Mouse (Mus musculus) c-Kit-positive CD71-negative TER-119-negative erythroid progenitor cells, embryonic 14.5 days (primary cell): ENCODE data around the gene Fam102b.

Experiments used
- DNase-seq: peaks from one replicate; pipeline ENCODE4 v3.0.0-alpha.2; 2013; ENCODE audit warnings: low read depth

The Fam102b gene

DNA sequence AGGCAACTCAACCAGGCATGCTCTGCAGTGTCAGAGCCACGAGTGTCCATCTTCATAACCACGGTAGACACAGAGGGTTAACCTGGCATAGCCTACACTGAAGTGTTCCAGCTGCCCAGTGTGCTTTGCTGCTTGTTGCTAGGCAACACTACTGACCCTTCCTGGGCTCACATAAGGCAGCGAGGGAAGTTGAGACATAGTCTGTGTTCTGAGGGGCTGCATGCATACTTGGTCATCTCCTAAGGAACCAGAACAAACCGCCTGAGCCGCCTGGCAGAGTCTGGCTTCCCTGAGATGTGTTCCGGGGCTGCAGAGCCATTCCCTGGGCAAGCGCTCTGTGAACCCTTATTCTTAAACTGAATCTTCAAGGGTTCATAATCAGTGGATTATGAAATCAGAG lies 66.2 kb downstream of the Fam102b start:
- DNase-seq: no peak

DNA sequence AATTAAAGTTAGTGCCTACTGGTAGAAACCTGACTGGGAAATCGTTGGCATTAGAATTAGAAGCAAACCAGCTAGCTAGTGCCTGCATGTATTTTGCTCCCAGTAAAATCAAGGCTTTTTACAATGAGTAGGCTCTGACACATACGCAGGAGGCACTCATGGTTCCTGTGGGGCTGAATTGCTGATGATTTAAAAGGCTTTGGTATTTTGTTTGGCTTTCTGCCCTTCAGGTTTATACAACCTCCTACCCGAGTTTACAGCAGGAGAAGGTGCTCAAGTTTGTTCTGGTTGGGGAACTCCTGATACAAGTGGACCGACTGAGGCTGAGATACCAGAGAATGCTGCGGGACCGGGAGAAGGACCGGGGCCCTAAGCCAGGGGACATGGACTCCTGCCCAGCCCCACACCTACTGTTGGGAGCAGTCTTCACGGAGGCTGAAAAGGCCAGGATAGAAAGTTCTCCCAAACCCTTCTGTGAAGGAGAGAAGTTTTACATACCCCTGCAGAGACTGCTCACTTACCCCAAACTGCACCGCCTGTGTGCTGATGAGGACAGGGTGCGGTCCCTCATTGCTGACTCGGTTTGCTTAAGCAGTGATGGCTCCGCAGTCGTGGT lies 67.6 kb downstream of the Fam102b start:
- no peak for DNase-seq

DNA sequence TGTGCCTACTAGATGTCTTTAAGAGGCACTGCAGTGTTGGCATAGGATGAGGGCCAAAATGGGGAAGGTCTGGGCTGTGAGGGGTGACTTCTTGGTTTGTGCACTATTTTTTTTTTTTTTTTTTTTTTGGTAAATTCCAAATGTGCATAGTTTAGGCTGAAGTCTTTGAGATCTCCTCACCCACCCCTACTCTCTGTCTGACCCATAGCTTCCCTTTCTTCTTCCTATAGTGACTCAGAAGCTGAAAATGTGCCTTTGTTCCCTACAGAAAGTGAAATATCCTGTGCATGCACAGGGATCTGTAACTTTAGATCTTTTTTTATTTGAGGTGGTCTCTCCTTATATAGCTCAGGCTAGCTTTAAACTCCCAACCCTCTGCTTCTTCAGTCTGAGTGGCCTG lies 69.4 kb downstream of the Fam102b start:
- no peak for DNase-seq

DNA sequence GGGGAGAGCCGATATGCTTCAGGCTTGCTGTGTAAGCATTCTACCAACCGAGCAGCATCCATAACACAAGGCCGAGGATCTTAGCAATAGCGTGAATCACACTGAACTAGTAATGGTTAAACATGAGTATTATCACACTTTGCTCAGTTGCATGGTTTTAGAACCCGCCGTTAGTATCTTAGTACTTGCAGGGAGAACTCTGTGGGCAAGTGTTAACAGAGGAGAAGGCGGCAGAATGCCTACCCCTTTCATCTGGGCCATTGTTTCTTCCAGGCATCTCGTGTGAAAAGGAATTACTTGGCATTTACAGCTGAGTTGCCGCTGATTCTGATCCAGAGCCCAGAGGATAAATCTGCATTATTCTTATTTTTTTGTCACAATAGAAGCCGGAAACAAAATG lies 86.4 kb downstream of the Fam102b start:
- DNase-seq: no peak

DNA sequence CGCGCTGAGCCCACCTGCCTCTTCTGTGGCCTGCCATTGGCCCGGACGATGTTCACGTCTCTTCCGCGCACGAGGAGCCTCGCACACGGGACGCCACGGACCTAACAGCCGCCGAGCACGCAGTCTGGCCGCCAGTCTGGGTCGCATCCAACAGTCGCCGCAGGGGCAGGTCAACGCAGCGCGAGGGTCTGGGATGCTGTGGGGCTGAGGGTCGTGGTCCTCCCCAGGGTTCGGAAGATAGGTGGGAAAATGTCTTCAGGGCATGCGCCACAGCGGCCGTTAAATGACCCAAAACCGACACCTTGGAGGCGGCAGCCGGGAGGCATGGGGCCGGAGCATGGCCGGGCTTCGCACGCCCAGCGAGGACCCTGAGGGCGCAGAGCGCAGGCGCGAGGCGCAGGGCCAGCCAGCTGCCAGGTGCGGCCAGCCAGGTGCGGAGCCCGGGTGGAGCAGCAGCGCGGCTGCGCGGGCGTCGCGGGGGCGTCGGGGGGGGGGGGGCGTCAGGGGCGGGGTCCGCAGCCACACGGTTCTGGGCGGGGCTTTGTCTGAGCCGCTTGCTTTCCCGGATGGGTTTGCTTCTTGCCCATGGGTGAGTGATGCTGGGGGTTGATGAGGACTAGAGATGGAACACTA lies 87.3 kb downstream of the Fam102b start, which contains the start of gene Gm9857:
Gene Gm9857, minus strand, starts transcription at position 445 of the 633 bp plus-strand sequence.
- DNase-seq: no peak

DNA sequence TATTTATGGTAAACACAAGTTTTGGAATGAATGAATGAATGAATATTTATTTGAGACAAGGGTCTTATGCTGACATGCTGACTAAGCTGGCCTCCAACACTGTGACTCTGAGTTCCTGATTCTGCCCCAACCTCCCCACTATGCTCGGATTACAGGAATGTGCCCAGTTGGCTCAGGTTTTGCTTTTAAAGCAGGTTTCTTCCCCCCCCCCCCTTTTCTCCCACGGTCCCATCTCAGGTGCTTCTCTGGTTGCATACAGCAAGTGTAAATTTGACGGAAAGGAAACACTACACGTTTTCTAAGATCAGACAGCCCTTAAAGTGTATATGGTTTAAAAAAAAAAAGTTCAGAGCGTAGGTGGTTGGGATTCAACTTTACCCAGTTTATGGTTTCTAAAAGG lies 87.8 kb downstream of the Fam102b start, which contains the start of gene Henmt1:
Gene Henmt1, plus strand, starts transcription at position 301 of the 400 bp plus-strand sequence.
- DNase-seq: no peak

DNA sequence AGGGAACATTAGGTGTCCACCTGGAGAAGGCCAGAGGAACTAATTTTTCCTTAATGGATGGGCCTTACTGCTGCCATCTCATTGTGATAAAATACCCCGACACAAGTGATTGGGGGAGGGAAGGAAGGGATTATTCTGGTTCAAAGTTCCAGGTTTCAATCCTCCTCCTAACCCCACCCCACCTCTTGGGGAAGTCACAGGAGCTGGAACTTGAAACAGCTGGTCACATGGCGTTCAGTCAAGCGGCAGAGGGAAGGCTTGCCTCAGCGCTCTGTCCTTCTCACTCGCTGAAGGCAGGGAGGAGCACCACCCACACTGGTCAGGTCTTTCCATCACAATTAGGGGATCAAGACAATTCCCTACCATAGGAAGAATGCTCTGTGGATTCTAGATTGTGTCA lies 88.7 kb downstream of the Fam102b start:
- DNase-seq: no peak

DNA sequence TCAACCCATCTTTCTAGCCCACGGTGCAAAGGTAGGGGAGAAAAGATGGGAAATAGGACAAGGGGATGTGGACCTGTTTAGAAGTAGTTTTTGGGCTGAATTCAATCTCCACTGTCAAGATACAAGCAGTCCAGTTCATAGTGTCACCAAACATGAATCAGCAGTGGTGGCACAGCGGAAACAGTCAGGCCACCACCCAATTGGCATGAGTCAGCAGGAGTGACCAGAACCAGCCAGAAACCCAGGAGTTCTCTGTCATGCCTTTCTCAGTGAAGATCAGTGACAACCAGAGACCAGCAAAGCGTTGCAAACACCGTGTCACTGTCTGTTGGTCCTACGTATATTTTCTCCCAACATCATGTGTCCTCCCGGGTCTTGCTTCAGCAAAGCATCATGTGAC lies 93.8 kb downstream of the Fam102b start:
- no peak for DNase-seq

DNA sequence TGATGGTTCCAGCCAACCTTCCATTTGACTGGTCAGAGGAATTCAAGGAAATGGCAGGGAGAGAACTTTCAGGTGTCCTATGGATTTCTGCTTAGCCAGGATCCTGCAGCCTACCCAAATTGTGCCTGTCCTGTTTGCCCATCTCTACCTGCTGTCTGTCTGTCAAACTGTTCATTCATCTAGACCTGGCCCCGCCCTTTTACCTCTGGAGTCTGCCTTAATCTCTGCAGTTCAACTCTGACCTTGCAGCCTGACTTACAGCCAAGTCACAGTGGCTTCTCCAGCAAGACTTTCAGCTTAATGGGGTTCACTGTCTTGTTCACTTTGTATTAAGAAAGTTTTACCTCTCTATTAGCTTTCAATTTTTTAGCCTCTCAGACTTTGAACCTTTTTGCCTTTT lies 101.1 kb downstream of the Fam102b start:
- no peak for DNase-seq

DNA sequence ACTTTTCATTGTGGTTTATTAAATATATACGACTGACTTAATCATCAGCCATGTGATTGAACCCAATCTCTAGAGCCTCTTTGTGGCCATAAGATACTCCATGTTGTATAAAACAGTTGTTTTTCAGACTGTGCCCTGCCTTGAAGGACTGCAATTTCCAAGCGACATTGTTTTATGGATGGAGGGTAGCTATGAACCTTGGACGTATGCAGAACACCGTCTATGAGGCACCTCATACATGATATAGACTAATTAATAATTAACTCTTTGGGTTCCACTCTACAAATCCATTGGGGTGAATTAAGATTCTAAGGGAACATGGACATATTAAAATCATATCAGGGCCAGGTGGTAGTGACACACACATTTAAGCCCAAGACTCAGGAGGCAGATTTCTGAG lies 101.7 kb downstream of the Fam102b start:
- no peak for DNase-seq

DNA sequence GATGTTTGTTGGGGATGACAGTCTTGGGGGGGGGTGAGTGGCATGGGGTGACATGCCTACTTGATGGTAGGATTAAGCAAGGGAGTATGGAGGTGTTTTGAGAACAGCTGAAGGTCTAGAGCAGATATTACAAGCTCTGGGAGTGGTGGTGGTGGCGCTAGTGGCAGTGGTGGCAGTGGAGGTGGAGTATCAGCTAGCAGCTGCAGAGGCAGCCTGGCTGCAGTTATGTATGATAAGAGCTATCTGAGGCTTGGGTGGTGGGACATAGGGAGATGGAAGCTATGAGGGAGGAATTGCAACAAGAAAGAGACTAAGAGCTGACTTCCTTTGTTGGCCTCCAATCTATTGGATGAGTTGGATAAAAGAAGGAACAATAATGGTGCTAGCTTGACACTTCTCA lies 105.6 kb downstream of the Fam102b start:
- DNase-seq: no peak
